Mouse (Mus musculus): ENCODE measurements around the gene Tbce.
"Not testable (repeated sequence)": the region's sequence is repeated elsewhere in the genome, so short reads cannot be mapped to it uniquely, and the experiment has no call there.

The Tbce gene

DNA sequence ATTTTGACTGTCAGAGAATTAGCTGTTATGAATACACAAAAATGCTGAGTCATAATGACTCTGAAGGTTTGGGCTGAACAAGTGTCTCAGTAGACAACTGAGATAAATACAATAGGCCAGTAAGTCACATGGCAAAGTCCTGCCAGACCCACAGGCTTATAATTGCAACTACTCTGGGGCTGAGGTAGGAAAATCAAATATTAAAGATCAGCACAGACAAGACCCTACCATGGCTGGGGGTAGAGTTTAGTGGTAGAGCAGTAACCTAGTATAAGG lies 5.4 kb downstream of the Tbce start:
- peak; percentile 80 for DNase-seq (ENCODE audit: extremely low read depth, low read depth)

DNA sequence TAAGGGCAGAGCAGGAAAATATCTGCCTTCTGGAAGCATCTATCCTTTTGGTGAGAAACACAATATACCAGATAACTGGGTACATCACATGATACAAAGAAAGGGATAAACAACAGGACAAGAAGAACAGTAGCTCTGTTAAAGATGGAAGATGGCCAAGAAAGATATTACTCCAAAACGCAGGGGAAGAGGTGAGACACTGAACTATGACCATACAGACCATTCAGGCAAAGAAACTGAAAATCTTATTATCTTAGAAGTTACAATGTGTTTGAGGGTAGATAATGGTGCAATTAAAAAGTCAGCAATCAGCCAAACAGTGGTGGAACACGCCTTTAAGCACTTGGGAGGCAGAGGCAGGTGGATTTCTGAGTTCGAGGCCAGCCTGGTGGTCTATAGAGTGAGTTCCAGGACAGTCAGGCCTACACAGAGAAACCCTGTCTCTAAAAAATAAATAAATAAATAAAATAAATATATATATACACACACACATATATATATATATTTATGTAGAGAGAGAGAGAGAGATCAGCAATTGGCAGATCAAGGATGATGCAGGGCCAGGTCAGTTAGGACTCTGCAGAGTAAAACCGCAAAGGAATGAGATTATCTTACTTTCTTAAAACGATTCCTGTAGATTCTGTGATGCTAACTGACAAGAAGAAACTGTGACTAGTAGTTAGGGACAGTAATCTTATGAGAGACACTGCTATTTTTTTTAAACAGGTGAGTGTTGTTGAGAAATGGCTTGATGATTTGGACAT lies 5.9 kb downstream of the Tbce start:
- peak; percentile 71 for DNase-seq (ENCODE audit: extremely low read depth, low read depth)

GRCm38 (mm10) chr13:14026154-14026820 lies 13.2 kb downstream of the Tbce start:
- no peak for DNase-seq (ENCODE audit: extremely low read depth, low read depth)

GRCm38 (mm10) chr13:14025554-14025953 lies 13.9 kb downstream of the Tbce start:
- no peak for DNase-seq (ENCODE audit: extremely low read depth, low read depth)

GRCm38 (mm10) chr13:14021417-14021816 lies 18.0 kb downstream of the Tbce start:
- not testable (repeated sequence) for DNase-seq (ENCODE audit: extremely low read depth, low read depth)

GRCm38 (mm10) chr13:14018852-14019251 lies 20.6 kb downstream of the Tbce start:
- DNase-seq (ENCODE audit: extremely low read depth, low read depth), result no peak

DNA sequence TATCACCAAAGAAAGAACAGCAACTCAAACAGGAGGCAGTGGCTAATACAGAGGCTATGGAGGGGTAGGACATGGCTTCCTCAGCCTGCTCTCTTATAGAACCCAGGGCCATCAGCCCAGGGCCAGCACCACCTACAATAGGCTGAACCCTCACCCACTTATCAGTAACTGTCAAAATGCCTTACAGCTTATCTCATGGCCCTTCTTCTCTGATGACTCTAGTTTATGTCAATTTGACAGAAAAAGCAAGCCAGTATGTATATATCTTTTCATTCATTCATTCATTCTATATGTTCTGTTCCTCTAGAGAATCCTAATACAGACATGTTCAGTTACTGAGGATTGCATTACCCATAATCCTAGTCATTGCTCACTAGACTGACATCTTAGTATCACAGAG lies 21.2 kb downstream of the Tbce start:
- DNase-seq (ENCODE audit: extremely low read depth, low read depth), result no peak

DNA sequence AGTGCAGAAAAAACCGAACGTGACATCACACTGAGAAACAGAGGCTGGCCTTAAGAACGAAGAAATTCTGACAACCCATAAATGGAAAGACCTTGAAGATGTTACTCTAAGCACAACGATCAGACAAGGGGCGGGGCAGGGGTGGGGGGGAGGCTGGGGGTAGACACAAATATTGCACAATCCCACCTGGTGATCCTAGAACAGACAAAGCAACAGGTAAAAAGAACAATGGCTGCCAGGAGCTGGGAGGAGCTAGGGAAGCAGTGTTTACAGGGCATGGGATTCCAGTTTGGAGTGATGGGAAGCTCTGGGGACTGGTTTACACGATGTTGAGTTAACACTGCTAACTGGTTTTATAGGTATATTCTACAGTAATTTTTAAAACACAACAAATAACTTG lies 23.8 kb downstream of the Tbce start:
- no peak for DNase-seq (ENCODE audit: extremely low read depth, low read depth)

- no peak for DNase-seq (ENCODE audit: extremely low read depth, low read depth)
These were observed 24.9 kb downstream of the Tbce start for GRCm38 (mm10) chr13:14014540-14014939.

GRCm38 (mm10) chr13:14014001-14014400 lies 25.4 kb downstream of the Tbce start:
- DNase-seq (ENCODE audit: extremely low read depth, low read depth), result no peak

DNA sequence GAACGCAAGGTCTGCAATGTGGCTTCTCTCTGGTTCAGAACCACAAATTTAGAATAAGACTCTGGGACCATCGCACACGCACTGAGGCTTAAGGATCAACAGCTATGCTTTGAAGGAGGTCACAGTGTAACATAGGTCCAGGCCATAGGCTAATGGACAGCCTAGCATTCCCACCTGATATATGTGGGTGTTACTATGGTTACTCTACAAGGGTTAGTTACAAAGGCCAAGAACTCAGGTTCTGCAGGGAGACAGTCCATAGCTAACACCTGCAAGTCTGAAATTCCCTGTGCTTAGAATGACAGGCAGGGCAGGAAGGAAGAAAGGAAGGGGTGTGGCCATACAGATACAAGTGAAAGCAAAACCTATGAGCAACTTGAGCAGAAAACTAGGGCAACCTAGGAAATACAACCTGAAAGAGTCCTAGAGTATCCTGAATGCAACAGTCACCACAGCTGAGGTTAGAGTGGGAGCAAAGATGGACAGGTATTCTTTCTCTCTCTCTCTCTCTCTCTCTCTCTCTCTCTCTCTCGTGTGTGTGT lies 27.9 kb downstream of the Tbce start:
- no peak for DNase-seq (ENCODE audit: extremely low read depth, low read depth)

- no peak for DNase-seq (ENCODE audit: extremely low read depth, low read depth)
These were observed 33.4 kb downstream of the Tbce start for GRCm38 (mm10) chr13:14006056-14006455.

GRCm38 (mm10) chr13:14004999-14005398 lies 34.4 kb downstream of the Tbce start:
- no peak for DNase-seq (ENCODE audit: extremely low read depth, low read depth)

DNA sequence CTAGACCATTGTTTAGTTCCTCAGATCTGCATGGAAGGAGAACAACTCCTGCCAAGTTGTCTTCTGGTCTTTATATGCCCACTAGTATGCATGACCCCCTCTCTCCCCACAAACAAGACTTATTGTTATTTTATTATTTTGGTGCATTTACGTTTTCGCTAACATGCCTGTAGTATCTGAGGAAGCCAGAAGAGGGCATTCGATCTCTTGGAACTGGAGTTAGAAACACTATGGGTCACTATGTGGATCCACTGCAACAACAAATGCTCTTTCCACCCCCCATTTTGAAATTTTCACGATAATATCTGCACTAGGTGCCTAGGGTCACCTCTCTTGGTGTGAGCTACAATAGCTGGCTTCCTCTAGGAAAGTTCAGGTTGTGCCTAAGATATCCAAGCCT lies 35.4 kb downstream of the Tbce start:
- no peak for DNase-seq (ENCODE audit: extremely low read depth, low read depth)

- DNase-seq (ENCODE audit: extremely low read depth, low read depth), result no peak
These were observed 36.7 kb downstream of the Tbce start for GRCm38 (mm10) chr13:14002706-14003105.

GRCm38 (mm10) chr13:13997476-13997875 lies 42.0 kb downstream of the Tbce start:
- DNase-seq (ENCODE audit: extremely low read depth, low read depth), result no peak

- DNase-seq (ENCODE audit: extremely low read depth, low read depth), result no peak
These were observed 44.4 kb downstream of the Tbce start for GRCm38 (mm10) chr13:13995046-13995445.

GRCm38 (mm10) chr13:13993041-13993440 lies 46.4 kb downstream of the Tbce start:
- DNase-seq (ENCODE audit: extremely low read depth, low read depth), result no peak

DNA sequence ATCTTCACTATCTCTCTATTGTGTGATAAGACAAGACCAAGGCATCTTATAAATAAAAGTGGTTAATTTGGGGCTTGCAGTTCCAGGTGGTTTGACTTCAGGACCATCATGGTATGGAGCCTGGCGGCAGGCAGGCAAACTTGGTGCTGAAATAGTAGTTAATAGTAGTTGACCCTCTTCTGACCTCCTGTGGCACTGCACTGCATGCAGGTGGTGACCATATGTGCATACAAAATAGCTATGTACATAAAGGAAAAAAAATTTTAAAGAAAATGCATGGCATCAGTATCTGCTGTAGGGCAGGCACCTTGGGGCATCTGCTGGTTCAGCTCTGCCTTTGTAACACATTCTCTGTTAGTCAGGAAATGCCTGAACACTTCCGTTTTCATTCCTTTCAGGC lies 49.0 kb downstream of the Tbce start:
- DNase-seq (ENCODE audit: extremely low read depth, low read depth), result no peak

- DNase-seq (ENCODE audit: extremely low read depth, low read depth), result no peak
These were observed 50.3 kb downstream of the Tbce start for GRCm38 (mm10) chr13:13989135-13989534.

- no peak for DNase-seq (ENCODE audit: extremely low read depth, low read depth)
These were observed 55.9 kb downstream of the Tbce start for GRCm38 (mm10) chr13:13983523-13983922.

DNA sequence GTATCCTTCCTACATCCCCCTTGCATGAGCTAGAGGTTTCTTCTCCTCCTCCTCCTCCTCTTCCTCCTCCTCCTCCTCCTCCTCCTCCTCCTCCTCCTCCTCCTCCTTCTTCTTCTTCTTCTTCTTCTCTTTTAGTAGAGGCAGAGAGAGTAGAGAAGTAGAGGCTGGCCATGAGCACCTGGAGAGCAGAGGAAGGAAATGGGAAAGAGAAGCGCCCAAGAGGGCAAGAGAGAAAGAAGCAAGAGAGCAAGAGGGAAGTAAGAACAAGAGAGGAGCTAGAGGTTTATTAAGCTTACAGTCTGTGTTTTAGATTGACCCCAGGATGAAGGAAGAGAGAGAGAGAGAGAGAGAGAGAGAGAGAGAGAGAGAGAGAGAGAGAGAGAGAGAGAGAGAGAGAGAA lies 57.6 kb downstream of the Tbce start:
- not testable (repeated sequence) for DNase-seq (ENCODE audit: extremely low read depth, low read depth)

GRCm38 (mm10) chr13:13969796-13970195 lies 69.6 kb downstream of the Tbce start:
- DNase-seq (ENCODE audit: extremely low read depth, low read depth), result no peak

Data from MEL-GATA-1-ER (cell line).